Mouse (Mus musculus) thymus, adult 18-20 months (tissue): Measurements from ENCODE around the gene Egln1.

Source experiments
- DNase-seq, 2 experiments: peaks; one replicate each; pipeline ENCODE4 v3.0.0; 2022; ENCODE audit warnings: mixed read lengths in 2 of 2

Egln1 gene

GRCm38 (mm10) chr8:124898251-124898905 is 50.7 kb downstream of the Egln1 start:
- DNase-seq = no peak

DNA sequence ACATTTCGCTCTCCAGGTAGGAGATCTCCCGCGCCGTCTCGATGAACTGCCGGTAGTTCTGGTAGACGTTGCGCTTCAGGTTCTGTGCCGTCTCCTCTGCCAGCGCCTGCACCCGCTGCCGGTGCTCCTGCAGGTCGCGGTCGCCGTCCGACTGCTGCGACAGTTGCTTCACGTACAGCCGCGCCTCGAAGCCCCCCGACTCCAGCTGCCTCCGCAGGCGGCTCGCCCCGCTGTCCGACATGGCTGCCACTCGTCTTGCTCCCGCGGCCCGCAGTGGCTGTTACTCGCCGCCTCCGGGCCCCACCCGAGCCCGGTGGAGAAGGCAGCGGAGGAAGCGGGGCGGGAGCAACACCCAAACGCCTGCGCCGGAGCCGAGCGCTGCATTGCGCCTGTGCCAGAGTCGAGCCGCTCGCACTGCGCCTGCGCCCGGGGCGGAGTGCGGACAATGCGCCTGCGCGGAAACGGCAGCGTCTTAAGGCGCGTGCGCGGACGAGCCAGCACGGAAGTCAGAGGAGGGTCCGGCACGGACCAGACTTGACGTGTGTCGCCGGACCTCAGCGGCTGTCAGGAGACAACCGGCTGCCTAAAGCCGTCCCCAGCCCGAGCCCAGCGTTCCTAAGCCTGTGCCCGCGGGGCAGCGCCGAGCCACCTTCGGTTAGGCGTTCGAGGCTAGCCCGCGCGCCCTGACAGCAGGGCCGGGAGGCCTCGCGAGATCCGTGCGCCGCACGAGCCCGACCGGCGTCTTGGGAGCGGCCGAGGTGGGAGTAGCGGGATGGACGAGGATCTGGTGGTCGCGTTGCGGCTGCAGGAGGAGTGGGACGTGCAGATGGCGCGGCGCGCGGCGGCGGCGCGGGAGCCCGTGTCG is 51.5 kb downstream of the Egln1 start, which contains the start of the genes Exoc8 and Sprtn:
TSS of gene Exoc8 (minus strand) at position 320 of the 865 bp plus-strand sequence.
TSS of gene Sprtn (plus strand) at position 501 of the 865 bp plus-strand sequence.
- DNase-seq = peak; percentile 92 to 93

DNA sequence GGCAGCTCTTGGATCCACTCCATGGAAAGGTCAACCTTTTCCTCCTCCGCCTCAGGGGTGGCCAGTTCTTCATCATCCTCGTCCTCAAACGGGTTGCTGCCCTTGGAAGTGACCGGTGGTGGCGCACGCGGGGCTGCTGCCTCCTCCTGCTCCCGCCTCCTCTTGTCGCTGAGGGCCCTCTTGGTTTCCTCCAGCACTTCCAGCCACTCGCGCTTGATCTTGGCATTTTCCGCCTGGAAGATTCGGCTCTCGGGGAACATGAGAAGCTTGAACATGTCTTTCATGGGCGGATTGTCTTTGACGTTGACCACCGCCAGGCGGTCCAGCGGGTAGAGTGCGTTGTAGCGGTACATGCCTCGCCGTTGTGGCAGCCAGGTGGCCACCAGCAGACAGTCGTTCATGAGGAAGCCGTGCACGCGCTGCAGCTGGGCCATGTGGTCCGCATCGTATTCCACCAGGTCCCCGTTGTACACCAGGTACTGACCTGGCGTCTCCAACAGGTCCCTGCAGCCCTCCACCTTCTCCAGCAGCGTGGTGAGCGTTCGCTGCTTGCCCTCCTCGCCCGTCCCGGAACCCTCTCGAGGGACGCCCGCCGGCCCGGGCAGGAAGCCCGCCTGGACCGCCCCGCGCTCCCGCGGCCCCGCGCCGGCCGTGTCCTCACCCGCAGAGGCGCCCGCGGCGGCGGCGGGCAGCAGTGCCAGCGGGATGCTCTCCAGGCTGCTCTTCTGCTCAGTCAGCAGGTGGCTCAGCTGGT is 52.3 kb downstream of the Egln1 start:
- DNase-seq = peak; percentile 40 to 58

GRCm38 (mm10) chr8:124896010-124896631 is 53.0 kb downstream of the Egln1 start:
- DNase-seq = peak in 1 of 2 experiments; percentile 9

DNA sequence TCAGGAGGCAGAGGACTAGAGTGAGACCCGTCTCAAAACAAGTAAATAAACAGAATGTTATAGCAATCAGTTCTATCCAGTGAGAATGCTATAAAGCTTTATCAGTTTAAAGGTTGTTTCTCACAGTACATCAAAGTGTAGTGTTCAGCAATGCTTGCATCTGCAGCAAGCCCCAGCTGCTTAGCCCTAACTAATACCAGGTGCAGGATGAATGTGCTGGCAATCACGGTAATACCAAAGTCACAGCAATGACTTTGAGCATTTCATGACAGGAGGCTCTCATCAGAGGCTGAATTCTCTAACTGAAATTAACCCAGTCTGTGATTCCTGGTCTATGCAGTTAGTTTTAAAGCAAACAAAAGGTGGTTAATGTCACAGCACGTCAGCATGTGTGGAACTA is 56.5 kb downstream of the Egln1 start:
- no peak for DNase-seq

- no peak for DNase-seq
These were observed 60.7 kb downstream of the Egln1 start for GRCm38 (mm10) chr8:124888385-124888784.

DNA sequence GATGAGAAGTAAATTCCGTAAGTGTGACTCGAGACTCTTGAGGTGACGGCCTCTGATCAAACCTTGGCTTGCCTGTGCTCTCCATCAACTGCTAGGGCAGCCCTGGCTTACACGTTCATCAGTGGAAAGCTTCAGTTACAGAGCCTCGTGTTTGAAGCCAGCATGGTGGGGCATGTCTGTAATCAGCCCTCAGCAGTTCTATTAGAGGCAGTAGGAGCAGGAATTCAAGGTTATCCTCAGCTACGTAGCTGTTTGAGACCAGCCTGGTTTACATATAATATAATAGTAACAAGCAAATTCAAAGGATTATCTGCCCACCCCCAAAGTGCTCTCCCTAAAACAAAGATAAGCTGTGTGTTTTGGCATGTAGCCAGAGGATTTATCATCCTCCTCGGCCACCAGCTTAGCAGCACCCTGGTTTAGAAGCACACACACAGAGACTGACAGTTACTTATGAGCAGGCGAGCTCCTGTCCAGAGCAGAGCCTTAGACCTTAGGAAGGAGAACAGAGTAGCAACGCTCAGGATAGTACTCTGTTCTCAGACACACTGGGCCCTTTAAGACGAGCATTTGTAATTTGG is 70.1 kb downstream of the Egln1 start:
- no peak for DNase-seq

GRCm38 (mm10) chr8:124878141-124878540 is 71.0 kb downstream of the Egln1 start:
- DNase-seq = no peak

GRCm38 (mm10) chr8:124872690-124873089 is 76.4 kb downstream of the Egln1 start:
- DNase-seq = no peak

DNA sequence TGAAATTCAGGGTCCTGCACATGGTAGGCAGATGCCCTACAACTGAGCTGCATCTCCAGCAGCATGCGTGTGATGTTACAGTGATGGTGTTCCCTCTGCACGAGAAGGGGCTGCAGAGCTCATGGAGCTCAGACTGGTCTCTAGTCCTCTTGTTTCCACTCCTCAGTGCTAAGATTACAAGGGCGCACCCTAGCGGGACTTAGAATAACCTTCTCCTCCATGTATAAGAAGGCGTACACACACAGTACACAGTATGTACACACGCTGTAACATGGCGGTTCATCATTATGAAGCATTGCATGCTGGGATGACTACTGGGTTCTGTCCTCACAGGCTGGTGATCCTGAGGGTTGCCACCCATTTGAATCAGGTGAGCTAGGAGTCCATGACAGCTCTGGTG is 77.0 kb downstream of the Egln1 start:
- no peak for DNase-seq

- no peak for DNase-seq
These were observed 77.7 kb downstream of the Egln1 start for GRCm38 (mm10) chr8:124871474-124871873.

DNA sequence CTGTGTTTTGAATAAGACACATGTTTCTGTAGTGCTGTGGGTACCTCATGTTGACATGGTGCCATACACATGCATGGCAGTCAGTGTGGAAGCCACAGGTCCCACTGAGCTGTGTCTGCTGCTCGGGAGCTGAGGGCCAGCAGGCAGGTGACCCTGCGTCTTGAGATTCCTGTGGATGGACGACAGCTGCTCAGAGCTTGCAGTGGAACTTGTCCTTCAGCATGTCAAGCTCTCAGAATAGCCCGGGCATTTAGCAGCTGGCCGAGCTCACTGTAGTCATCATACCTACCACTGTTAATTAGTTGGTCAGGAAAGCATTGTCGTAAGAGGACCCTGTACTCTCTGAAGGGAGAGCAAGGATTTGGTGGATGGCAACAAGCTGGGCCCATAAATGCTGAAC is 79.4 kb downstream of the Egln1 start:
- DNase-seq = no peak

- DNase-seq = no peak
These were observed 82.0 kb downstream of the Egln1 start for GRCm38 (mm10) chr8:124867126-124867525.

GRCm38 (mm10) chr8:124866669-124867068 is 82.5 kb downstream of the Egln1 start:
- DNase-seq = no peak

DNA sequence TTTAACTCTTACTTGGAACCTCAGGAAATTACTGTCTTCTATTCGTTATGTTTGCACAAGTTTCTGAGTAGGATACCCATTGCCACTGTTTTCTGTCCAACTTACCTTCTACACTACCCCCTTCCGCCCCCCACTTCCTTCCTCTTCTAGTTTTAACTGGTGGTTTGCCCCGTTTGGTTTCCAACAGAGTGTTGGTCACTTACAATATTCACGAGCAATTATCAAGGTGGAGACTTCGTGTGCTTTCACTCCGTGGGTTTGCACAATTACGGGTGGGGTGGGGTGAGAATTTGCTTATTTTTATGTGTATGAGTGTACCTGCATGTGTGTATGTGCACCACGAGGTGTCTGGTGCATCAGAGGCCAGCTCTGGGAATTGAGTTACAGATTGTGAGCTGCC is 85.4 kb downstream of the Egln1 start:
- DNase-seq = no peak

- DNase-seq = no peak
These were observed 85.9 kb downstream of the Egln1 start for GRCm38 (mm10) chr8:124863163-124863677.

DNA sequence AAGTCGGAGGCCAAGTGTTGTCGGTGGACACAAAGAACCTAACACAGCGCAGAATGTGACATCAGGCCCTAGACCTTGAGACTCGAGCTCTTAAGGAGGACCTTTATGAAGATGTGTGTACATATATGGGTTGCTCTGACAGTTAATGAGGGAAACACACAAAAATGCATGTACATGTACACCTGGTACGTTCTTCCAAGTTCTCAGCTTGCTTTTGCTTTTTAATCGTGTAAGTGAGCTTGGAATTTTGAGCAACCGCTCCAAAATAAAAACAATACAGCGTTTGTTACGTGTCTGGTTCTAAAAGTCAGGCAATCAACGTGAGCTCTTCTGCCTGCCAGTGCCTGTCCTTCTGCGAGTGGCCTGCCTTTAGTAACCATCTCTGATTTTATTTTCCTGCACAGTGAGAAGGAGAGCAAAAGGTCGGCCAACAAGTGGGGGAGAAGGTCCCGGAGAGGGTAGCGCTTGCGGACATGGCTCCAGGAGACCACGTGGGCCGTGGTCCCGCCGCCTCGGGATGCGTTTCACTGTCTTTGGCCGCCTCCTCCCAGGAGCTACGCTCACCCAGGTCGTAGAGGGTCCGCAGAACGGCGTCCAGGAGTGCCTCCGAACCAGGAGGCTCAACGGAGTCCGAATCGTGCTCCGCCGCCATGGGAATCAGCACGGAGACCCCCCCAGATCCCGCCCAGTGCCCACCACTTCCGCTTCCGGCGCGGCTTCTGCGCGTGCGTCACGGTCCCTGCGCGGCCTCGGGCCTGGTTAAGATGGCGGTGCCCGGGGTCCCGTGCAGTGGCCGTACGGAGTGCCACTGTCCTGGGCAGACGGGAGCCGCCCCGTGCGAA is 86.6 kb downstream of the Egln1 start, which contains the start of the genes Gnpat and 2810004N23Rik:
TSS of gene Gnpat (plus strand) at position 713 of the 842 bp plus-strand sequence.
TSS of gene 2810004N23Rik (minus strand) at position 800 of the 842 bp plus-strand sequence.
- peak; percentile 86 for DNase-seq

- DNase-seq = no peak
These were observed 88.9 kb downstream of the Egln1 start for GRCm38 (mm10) chr8:124860188-124860587.

- no peak for DNase-seq
These were observed 89.7 kb downstream of the Egln1 start for GRCm38 (mm10) chr8:124859466-124859865.
